Mouse (Mus musculus) kidney, postnatal 0 days (tissue): Measurements from ENCODE around the gene Ttc39b. TPM values are rescaled to one million over a fixed set of nuclear protein-coding genes. Genes with fewer than 3 reads are reported as not detected.

ENCODE experiments used
- ATAC-seq: fragments of 200-750 bp; cut with Nextera tagmentation; replicated peaks from 2 replicates; pipeline ENCODE4 v1.8.0; 2017; ENCODE audit warnings: low read depth, moderate number of reproducible peaks, moderate TSS enrichment, moderate library complexity; ENCODE audit not compliant: low FRiP score
- DNase-seq: peaks from one replicate; pipeline ENCODE4 v3.0.0-alpha.2; 2016; ENCODE audit warnings: low spot score
- H3K27ac ChIP-seq: fragments of 300-500 bp; sonication (generic); 2 replicates; pipeline ENCODE4 v1.5.1; 2014; ENCODE audit warnings: mild to moderate bottlenecking
- H3K27me3 ChIP-seq: fragments of 300-500 bp; sonication (generic); 2 replicates; pipeline ENCODE4 v1.6.1; 2014; ENCODE audit warnings: low read length, mixed read lengths; ENCODE audit not compliant: insufficient read depth
- H3K36me3 ChIP-seq: fragments of 300-500 bp; sonication (generic); 2 replicates; pipeline ENCODE4 v1.6.1; 2014; ENCODE audit warnings: low read length, mixed read lengths; ENCODE audit not compliant: insufficient read depth
- H3K4me1 ChIP-seq: fragments of 300-500 bp; sonication (generic); replicated peaks from 2 replicates; pipeline ENCODE4 v1.6.1; 2014; ENCODE audit warnings: antibody characterized with exemption, low read length, mixed read lengths; ENCODE audit not compliant: insufficient read depth
- H3K4me2 ChIP-seq: fragments of 300-500 bp; sonication (generic); 2 replicates; pipeline ENCODE4 v1.6.1; 2014; ENCODE audit warnings: mild to moderate bottlenecking, low read length, moderate library complexity, mixed read lengths
- H3K4me3 ChIP-seq: fragments of 300-500 bp; sonication (generic); replicated peaks from 2 replicates; pipeline ENCODE4 v1.5.1; 2014; ENCODE audit warnings: low read depth, low read length
- H3K9ac ChIP-seq: fragments of 300-500 bp; sonication (generic); 2 replicates; pipeline ENCODE4 v1.6.1; 2014; ENCODE audit warnings: low read depth, low read length
- H3K9me3 ChIP-seq: fragments of 300-500 bp; sonication (generic); replicated peaks from 2 replicates; pipeline ENCODE4 v1.6.1; 2016; ENCODE audit warnings: low read length, inconsistent platforms, mixed read lengths
- CTCF ChIP-seq: IDR thresholded peaks from 2 replicates; pipeline ENCODE4 v1.5.1; 2016; ENCODE audit warnings: antibody characterized with exemption, low read depth, mild to moderate bottlenecking, moderate library complexity
- WGBS: fragments of 180-500 bp; shearing (Covaris S2); extraction: QIAGEN DNeasy Blood & Tissue Kit; methylation state at CpG from one replicate; pipeline ENCODE4 v1.1.7; 2014; 5-methylcytosine and 5-hydroxymethylcytosine counted together
- polyA plus RNA-seq: library from polyadenylated mRNA; unstranded; fragments of >200 nt; fragmentation: Nextera tagmentation; extraction: Ambion mirVana; gene quantifications from 2 replicates; pipeline ENCODE4 v1.2.1, GENCODE M21; 2015

Ttc39b gene
- polyA plus RNA-seq, 1 experiment from 2014 or later = 3.8 TPM

GRCm38 (mm10) chr4:83272917-83273615, 51.0 kb downstream of the Ttc39b start:
- WGBS = 83% methylated on average over 9 of the region's 9 CpGs
- Histone ChIP-seq H3K4me3 (no peak overlapping the region), H3K4me2 (no peak overlapping the region)

GRCm38 (mm10) chr4:83270481-83270880, 53.6 kb downstream of the Ttc39b start:
- H3K27me3 ChIP-seq = no peaks in the 10 kb centered on the region
- H3K27ac ChIP-seq = no peak overlapping the region
- no peak overlapping the region for H3K9ac ChIP-seq
- no peaks in the 10 kb centered on the region for H3K9me3 ChIP-seq
- WGBS = 88% methylated on average over 8 of the region's 8 CpGs
- TF ChIP-seq CTCF = no peak
- no peak overlapping the region for H3K4me2 ChIP-seq
- ATAC-seq (no peak), DNase-seq (no peak)
- H3K36me3 ChIP-seq = no peaks in the 10 kb centered on the region
- H3K4me3 ChIP-seq = no peak overlapping the region
- no peaks in the 10 kb centered on the region for H3K4me1 ChIP-seq

More at GRCm38 (mm10) chr4:83272917-83273615, 51.0 kb downstream of the Ttc39b start:
- H3K27ac ChIP-seq = no peak overlapping the region
- H3K9ac ChIP-seq = no peak overlapping the region
- TF ChIP-seq CTCF = no peak
- DNase-seq = no peak
- no peaks in the 10 kb centered on the region for H3K36me3 ChIP-seq
- H3K4me1 ChIP-seq = no peaks in the 10 kb centered on the region
- ATAC-seq = no peak
- H3K27me3 ChIP-seq = no peaks in the 10 kb centered on the region
- H3K9me3 ChIP-seq = no peaks in the 10 kb centered on the region

- 82% methylated on average over 6 of the region's 6 CpGs for WGBS
- no peaks in the 10 kb centered on the region for H3K27me3 ChIP-seq
- H3K27ac ChIP-seq = no peak overlapping the region
- ATAC-seq (no peak), DNase-seq (no peak)
- no peak for TF ChIP-seq CTCF
- H3K4me2 ChIP-seq = no peak overlapping the region
- no peak overlapping the region for H3K9ac ChIP-seq
- H3K9me3 ChIP-seq = no peaks in the 10 kb centered on the region
- H3K4me3 ChIP-seq = no peak overlapping the region
- H3K4me1 ChIP-seq = no peaks in the 10 kb centered on the region
- H3K36me3 ChIP-seq = no peaks in the 10 kb centered on the region
Observed at GRCm38 (mm10) chr4:83269614-83270013, 54.4 kb downstream of the Ttc39b start.

GRCm38 (mm10) chr4:83265926-83266692, 57.9 kb downstream of the Ttc39b start:
- H3K4me2 ChIP-seq = no peak overlapping the region
- H3K27ac ChIP-seq = no peak overlapping the region
- H3K9ac ChIP-seq = no peak overlapping the region
- H3K9me3 ChIP-seq = no peaks in the 10 kb centered on the region
- WGBS = 75% methylated on average over 14 of the region's 14 CpGs
- H3K4me1 ChIP-seq = no peaks in the 10 kb centered on the region
- no peak for TF ChIP-seq CTCF
- no peak overlapping the region for H3K4me3 ChIP-seq
- no peak for ATAC-seq
- no peaks in the 10 kb centered on the region for H3K36me3 ChIP-seq
- DNase-seq = no peak
- no peaks in the 10 kb centered on the region for H3K27me3 ChIP-seq

- Histone ChIP-seq H3K9ac (no peak overlapping the region), H3K4me3 (no peak overlapping the region), H3K27me3 (no peaks in the 10 kb centered on the region), H3K27ac (no peak overlapping the region), H3K36me3 (no peaks in the 10 kb centered on the region), H3K4me1 (no peaks in the 10 kb centered on the region), H3K9me3 (no peaks in the 10 kb centered on the region), H3K4me2 (no peak overlapping the region)
- DNase-seq (no peak), ATAC-seq (no peak)
- no peak for TF ChIP-seq CTCF
- 89% methylated on average over 2 of the region's 2 CpGs for WGBS
Observed at GRCm38 (mm10) chr4:83264832-83265231, 59.2 kb downstream of the Ttc39b start.

- no peak for ATAC-seq
- Histone ChIP-seq H3K27ac (no peak overlapping the region), H3K4me1 (no peaks in the 10 kb centered on the region), H3K9ac (no peak overlapping the region), H3K4me2 (no peak overlapping the region), H3K4me3 (no peak overlapping the region), H3K36me3 (no peaks in the 10 kb centered on the region), H3K27me3 (no peaks in the 10 kb centered on the region), H3K9me3 (no peaks in the 10 kb centered on the region)
- peak; percentile 78 for TF ChIP-seq CTCF
- DNase-seq = peak; percentile 74
- WGBS = 9% methylated on average over 2 of the region's 2 CpGs
Observed at GRCm38 (mm10) chr4:83261998-83262397, 62.1 kb downstream of the Ttc39b start.
